Mouse (Mus musculus): ENCODE data around the gene Pafah1b3.

DNA sequence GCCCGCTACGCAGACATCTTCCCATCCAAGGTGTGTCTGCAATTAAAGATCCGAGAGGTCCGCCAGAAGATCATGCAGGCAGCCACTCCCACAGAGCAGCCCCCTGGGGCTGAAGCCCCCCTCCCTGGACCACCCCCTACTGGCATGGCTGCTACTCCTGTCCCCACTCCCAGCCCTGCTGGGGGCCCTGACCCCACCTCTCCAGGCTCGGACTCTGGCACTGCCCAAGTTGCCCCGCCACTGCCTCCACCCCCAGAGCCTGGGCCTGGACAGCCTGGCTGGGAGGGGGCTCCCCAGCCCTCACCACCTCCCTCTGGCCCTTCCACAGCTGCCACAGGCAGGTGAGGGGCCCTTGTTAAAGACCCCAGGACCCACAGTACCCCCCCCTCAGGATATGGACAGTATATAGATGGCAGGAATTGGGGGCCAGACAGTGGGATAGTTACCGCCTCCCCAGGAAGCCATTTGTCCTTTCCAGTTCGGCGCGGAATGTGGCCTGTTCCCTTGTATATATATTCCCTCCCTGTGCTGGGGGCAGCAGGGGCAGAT is 4.5 kb downstream of the Pafah1b3 start:
- TF ChIP-seq CTCF (IDR thresholded peaks at IDR 0.05; ENCODE audit: borderline replicate concordance, insufficient read depth, low read length), result no peak
- no peak for TF ChIP-seq POLR2A (IDR thresholded peaks at IDR 0.05; ENCODE audit: low read depth, low read length)

Measured in embryonic fibroblast, embryonic 13.5 days (primary cell).